Mouse (Mus musculus) testis, postnatal 14 days (tissue): Measurements from ENCODE around the gene Klra5.
"Not testable (repeated sequence)": the region's sequence is repeated elsewhere in the genome, so short reads cannot be mapped to it uniquely, and the experiment has no call there.

Experiments
- DNase-seq: peaks from one replicate; pipeline ENCODE4 v3.0.0; 2021; ENCODE audit warnings: low spot score

Gene Klra5

DNA sequence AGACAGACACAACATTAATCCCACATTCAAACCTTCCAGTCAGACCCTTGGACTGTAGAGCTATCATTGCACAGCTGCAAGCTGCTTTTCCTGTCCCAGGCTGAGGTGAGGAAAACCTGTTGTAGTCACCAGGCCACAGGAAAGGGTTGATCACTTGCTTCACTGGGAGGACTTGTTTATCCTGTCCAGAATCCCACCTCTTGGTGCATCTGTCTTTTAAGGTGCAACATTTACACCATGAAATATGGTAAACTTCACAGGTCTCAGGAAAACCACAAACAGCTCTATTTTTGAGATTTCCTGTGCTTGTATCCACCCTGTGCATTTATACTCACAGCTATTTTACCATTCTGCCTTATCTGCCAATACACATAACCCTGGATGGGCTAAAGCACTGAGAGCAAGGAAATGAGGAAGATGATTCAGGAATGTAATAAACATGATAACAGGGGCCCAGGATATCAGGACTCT is at the start of gene Klra5:
TSS of gene Klra5 (minus strand) at position 175 of the 471 bp plus-strand sequence.
- DNase-seq, result not testable (repeated sequence)

DNA sequence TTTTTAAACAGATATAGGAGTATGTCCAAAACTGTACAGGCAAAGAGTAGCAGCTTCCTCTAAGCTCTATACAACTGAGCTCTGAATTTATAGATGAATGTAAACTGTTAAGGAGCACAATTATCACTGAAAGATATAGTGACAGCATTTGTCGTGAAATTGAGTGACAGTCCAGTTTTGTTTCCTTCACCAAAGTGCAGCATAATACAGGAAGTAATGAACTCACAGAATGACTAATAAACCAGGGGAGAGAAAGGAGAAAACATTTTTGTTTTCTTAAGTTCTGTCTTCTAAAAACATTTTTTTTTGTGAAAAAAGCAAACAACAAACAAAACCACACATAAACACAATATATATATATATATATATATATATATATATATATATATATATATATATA is 454 bp downstream of the Klra5 start:
- no peak for DNase-seq

DNA sequence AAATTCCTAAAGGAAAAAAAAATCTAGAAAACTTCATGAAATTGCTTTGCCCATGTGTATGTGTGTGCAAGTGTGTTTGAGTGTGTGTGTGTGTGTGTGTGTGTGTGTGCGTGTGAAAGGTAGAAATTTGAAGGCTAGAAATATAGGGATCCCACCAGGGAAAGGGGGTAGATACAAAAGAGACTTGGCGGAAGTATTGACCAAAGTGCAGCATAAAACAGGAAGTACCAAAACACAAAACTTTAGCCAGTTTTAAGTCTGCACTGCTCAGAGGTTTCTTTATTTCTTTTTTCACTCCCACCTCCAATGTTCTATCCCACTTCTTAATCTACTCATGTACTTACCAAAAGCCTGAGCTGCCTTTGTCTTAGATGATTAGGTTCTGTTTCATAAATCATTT is 34.9 kb downstream of the Klra5 start:
- no peak for DNase-seq

DNA sequence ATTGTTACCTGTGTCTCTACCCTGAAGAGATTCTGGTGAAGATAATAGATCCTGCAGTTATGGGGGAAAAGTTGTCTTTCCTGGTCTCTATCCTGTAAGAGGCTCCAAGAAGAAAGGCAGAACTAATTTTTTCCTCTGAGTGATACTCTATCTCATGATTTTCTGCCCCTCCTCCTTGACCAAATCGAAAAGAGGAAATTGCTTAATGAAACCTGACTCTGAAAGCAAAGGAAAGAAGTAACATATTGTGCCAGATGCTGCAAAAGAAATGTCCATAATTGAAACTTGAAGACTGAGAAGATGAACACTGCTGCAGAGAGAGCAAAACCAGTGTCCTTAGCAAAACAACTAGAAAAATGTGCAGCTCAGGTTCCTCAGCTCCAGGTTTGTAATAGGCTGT is 40.9 kb downstream of the Klra5 start, which contains the start of gene Klra17:
TSS of gene Klra17 (minus strand) at position 124 of the 400 bp plus-strand sequence.
- no peak for DNase-seq

DNA sequence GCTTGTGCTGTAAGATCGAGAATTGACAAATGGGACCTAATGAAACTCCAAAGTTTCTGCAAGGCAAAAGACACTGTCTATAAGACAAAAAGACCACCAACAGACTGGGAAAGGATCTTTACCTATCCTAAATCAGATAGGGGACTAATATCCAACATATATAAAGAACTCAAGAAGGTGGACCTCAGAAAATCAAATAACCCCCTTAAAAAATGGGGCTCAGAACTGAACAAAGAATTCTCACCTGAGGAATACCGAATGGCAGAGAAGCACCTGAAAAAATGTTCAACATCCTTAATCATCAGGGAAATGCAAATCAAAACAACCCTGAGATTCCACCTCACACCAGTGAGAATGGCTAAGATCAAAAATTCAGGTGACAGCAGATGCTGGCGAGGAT is 55.1 kb downstream of the Klra5 start, which contains the start of gene Gm17631:
TSS of gene Gm17631 (plus strand) at position 301 of the 400 bp plus-strand sequence.
- DNase-seq, result not testable (repeated sequence)
